Mouse (Mus musculus) forebrain, embryonic 12.5 days (tissue): ENCODE results near the gene Prim1. TPM values are rescaled to one million over a fixed set of nuclear protein-coding genes. Genes with fewer than 3 reads are reported as not detected.
A peak's percentile ranks its signal among the peaks of the same experiment; 100 is the strongest.

Experiments
- ATAC-seq: fragments of 200-750 bp; cut with Nextera tagmentation; 2 replicates; pipeline ENCODE4 v1.8.0; 2017; ENCODE audit warnings: moderate TSS enrichment; ENCODE audit not compliant: low FRiP score
- H3K27ac ChIP-seq: fragments of 300-500 bp; sonication (generic); 2 replicates; pipeline ENCODE4 v1.5.1; 2016; ENCODE audit warnings: mild to moderate bottlenecking
- H3K27me3 ChIP-seq: fragments of 300-500 bp; sonication (generic); 2 replicates; pipeline ENCODE4 v1.6.1; 2016; ENCODE audit warnings: mild to moderate bottlenecking
- H3K36me3 ChIP-seq: fragments of 300-500 bp; sonication (generic); replicated peaks from 2 replicates; pipeline ENCODE4 v1.6.1; 2016; ENCODE audit warnings: mild to moderate bottlenecking
- H3K4me1 ChIP-seq: fragments of 300-500 bp; sonication (generic); 2 replicates; pipeline ENCODE4 v1.6.1; 2016
- H3K4me2 ChIP-seq: fragments of 300-500 bp; sonication (generic); 2 replicates; pipeline ENCODE4 v1.6.1; 2016; ENCODE audit warnings: mild to moderate bottlenecking, moderate library complexity
- H3K4me3 ChIP-seq: fragments of 300-500 bp; sonication (generic); replicated peaks from 2 replicates; pipeline ENCODE4 v1.5.1; 2016; ENCODE audit warnings: mild to moderate bottlenecking
- H3K9ac ChIP-seq: fragments of 300-500 bp; sonication (generic); 2 replicates; pipeline ENCODE4 v1.6.1; 2016; ENCODE audit warnings: mild to moderate bottlenecking
- H3K9me3 ChIP-seq: fragments of 300-500 bp; sonication (generic); 2 replicates; pipeline ENCODE4 v1.6.1; 2016
- WGBS: fragments of 180-500 bp; shearing (Covaris S2); methylation state at CpG from one replicate; pipeline ENCODE4 v1.1.7; 2016; 5-methylcytosine and 5-hydroxymethylcytosine counted together
- polyA plus RNA-seq: library from polyadenylated mRNA; unstranded; fragments of >200 nt; fragmentation: Nextera tagmentation; extraction: Ambion mirVana; gene quantifications from 2 replicates; pipeline ENCODE4 v1.2.1, GENCODE M21; 2016

Prim1 gene
- 100 and 102 TPM in 2 replicates for polyA plus RNA-seq

GRCm38 (mm10) chr10:128015068-128015934 is at the start of gene Prim1:
Gene Prim1 (plus strand): TSS chr10:128015168.
- H3K4me1 ChIP-seq: 0 out of 2 replicates have a peak, but pooled peaks cover 2% of the 10 kb centered on the region
- peak within 1 kb of the TSS; percentile 69 for H3K4me3 ChIP-seq
- peak within 1 kb of the TSS; percentile 61 for H3K4me2 ChIP-seq
- WGBS: 5% methylated on average over 31 of the region's 31 CpGs
- H3K36me3 ChIP-seq: peaks cover 18% of the 10 kb centered on the region
- no peaks in the 10 kb centered on the region for H3K9me3 ChIP-seq
- peak; percentile 94 for ATAC-seq
- no peaks in the 10 kb centered on the region for H3K27me3 ChIP-seq
- H3K9ac ChIP-seq: peak within 1 kb of the TSS; percentile 72
- H3K27ac ChIP-seq: peak within 1 kb of the TSS; percentile 63; the same call in 1 of the 2 replicates

- H3K36me3 ChIP-seq: no peaks in the 10 kb centered on the region
- ATAC-seq: no peak
- no peaks in the 10 kb centered on the region for H3K27me3 ChIP-seq
- no peak overlapping the region for H3K4me3 ChIP-seq
- 91% methylated on average over 6 of the region's 6 CpGs for whole genome bisulfite sequencing
- no peaks in the 10 kb centered on the region for H3K4me1 ChIP-seq
- H3K9me3 ChIP-seq: no peaks in the 10 kb centered on the region
- H3K27ac ChIP-seq: no peak overlapping the region
- H3K4me2 ChIP-seq: no peak overlapping the region
- no peak overlapping the region for H3K9ac ChIP-seq
These were observed 48.5 kb upstream of the Prim1 start for GRCm38 (mm10) chr10:127966506-127966905.

GRCm38 (mm10) chr10:127969820-127970219 is 45.1 kb upstream of the Prim1 start:
- H3K4me3 ChIP-seq: no peak overlapping the region
- H3K36me3 ChIP-seq: no peaks in the 10 kb centered on the region
- H3K9ac ChIP-seq: no peak overlapping the region
- no peaks in the 10 kb centered on the region for H3K27me3 ChIP-seq
- H3K27ac ChIP-seq: no peak overlapping the region
- no peaks in the 10 kb centered on the region for H3K9me3 ChIP-seq
- no peak overlapping the region for H3K4me2 ChIP-seq
- ATAC-seq: no peak
- no peaks in the 10 kb centered on the region for H3K4me1 ChIP-seq
- WGBS: 83% methylated on average over 4 of the region's 4 CpGs

GRCm38 (mm10) chr10:127970359-127970831 is 44.6 kb upstream of the Prim1 start:
- Histone ChIP-seq H3K27me3 (no peaks in the 10 kb centered on the region), H3K9me3 (no peaks in the 10 kb centered on the region), H3K9ac (no peak overlapping the region), H3K4me1 (peaks cover 2% of the 10 kb centered on the region; the same call in 1 of the 2 replicates), H3K4me3 (no peak overlapping the region), H3K36me3 (no peaks in the 10 kb centered on the region), H3K4me2 (no peak overlapping the region), H3K27ac (no peak overlapping the region)
- 64% methylated on average over 3 of the region's 3 CpGs for WGBS
- no peak for ATAC-seq

GRCm38 (mm10) chr10:127971135-127971534 is 43.8 kb upstream of the Prim1 start:
- Histone ChIP-seq H3K4me2 (no peak overlapping the region), H3K9ac (no peak overlapping the region), H3K27me3 (no peaks in the 10 kb centered on the region), H3K36me3 (no peaks in the 10 kb centered on the region), H3K4me1 (peaks cover 4% of the 10 kb centered on the region; the same call in 1 of the 2 replicates), H3K9me3 (no peaks in the 10 kb centered on the region), H3K4me3 (no peak overlapping the region), H3K27ac (no peak overlapping the region)
- WGBS: 68% methylated on average over 3 of the region's 3 CpGs
- no peak for ATAC-seq

- ATAC-seq: no peak
- Histone ChIP-seq H3K4me3 (no peak overlapping the region), H3K9me3 (no peaks in the 10 kb centered on the region), H3K4me2 (no peak overlapping the region), H3K27ac (no peak overlapping the region), H3K27me3 (no peaks in the 10 kb centered on the region), H3K9ac (no peak overlapping the region), H3K4me1 (peaks cover 4% of the 10 kb centered on the region; the same call in 1 of the 2 replicates), H3K36me3 (no peaks in the 10 kb centered on the region)
- WGBS: 87% methylated on average over 3 of the region's 3 CpGs
These were observed 40.9 kb upstream of the Prim1 start for GRCm38 (mm10) chr10:127974062-127974461.

GRCm38 (mm10) chr10:127975503-127975902 is 39.5 kb upstream of the Prim1 start:
- Histone ChIP-seq H3K4me1 (peaks cover 4% of the 10 kb centered on the region; the same call in 1 of the 2 replicates), H3K9ac (no peak overlapping the region), H3K9me3 (no peaks in the 10 kb centered on the region), H3K27me3 (no peaks in the 10 kb centered on the region), H3K36me3 (no peaks in the 10 kb centered on the region), H3K27ac (no peak overlapping the region), H3K4me3 (no peak overlapping the region), H3K4me2 (no peak overlapping the region)
- no peak for ATAC-seq
- 3% methylated on average over 1 of the region's 1 CpGs for WGBS

- H3K36me3 ChIP-seq: no peaks in the 10 kb centered on the region
- H3K4me2 ChIP-seq: no peak overlapping the region
- no peak overlapping the region for H3K4me3 ChIP-seq
- 0 out of 2 replicates have a peak overlapping the region, but pooled peaks have one; percentile 75 for H3K27ac ChIP-seq
- H3K9ac ChIP-seq: no peak overlapping the region
- no peak for ATAC-seq
- WGBS: 77% methylated on average over 5 of the region's 5 CpGs
- peaks cover 24% of the 10 kb centered on the region for H3K4me1 ChIP-seq
- H3K27me3 ChIP-seq: no peaks in the 10 kb centered on the region
- no peaks in the 10 kb centered on the region for H3K9me3 ChIP-seq
These were observed 30.3 kb upstream of the Prim1 start for GRCm38 (mm10) chr10:127984650-127985049.

- Histone ChIP-seq H3K4me2 (peak overlapping the region; percentile 33), H3K4me3 (no peak overlapping the region), H3K9ac (no peak overlapping the region; the same call in 1 of the 2 replicates), H3K4me1 (peaks cover 24% of the 10 kb centered on the region), H3K27me3 (no peaks in the 10 kb centered on the region), H3K9me3 (no peaks in the 10 kb centered on the region), H3K36me3 (no peaks in the 10 kb centered on the region), H3K27ac (peak overlapping the region; percentile 75)
- WGBS: 14% methylated on average over 8 of the region's 8 CpGs
- no peak; the same call in 1 of the 2 replicates for ATAC-seq
These were observed 29.4 kb upstream of the Prim1 start for GRCm38 (mm10) chr10:127985601-127986000.

GRCm38 (mm10) chr10:127996690-127997089 is 18.3 kb upstream of the Prim1 start:
- H3K9ac ChIP-seq: no peak overlapping the region
- 93% methylated on average over 3 of the region's 3 CpGs for WGBS
- no peaks in the 10 kb centered on the region for H3K36me3 ChIP-seq
- ATAC-seq: no peak
- H3K4me1 ChIP-seq: no peaks in the 10 kb centered on the region
- no peaks in the 10 kb centered on the region for H3K27me3 ChIP-seq
- H3K4me2 ChIP-seq: no peak overlapping the region
- H3K27ac ChIP-seq: no peak overlapping the region
- 0 out of 2 replicates have a peak, but pooled peaks cover 3% of the 10 kb centered on the region for H3K9me3 ChIP-seq
- no peak overlapping the region for H3K4me3 ChIP-seq

GRCm38 (mm10) chr10:127998260-127998659 is 16.7 kb upstream of the Prim1 start:
- no peak for ATAC-seq
- Histone ChIP-seq H3K9me3 (0 out of 2 replicates have a peak, but pooled peaks cover 3% of the 10 kb centered on the region), H3K27ac (no peak overlapping the region), H3K36me3 (no peaks in the 10 kb centered on the region), H3K4me2 (no peak overlapping the region), H3K27me3 (no peaks in the 10 kb centered on the region), H3K4me1 (no peaks in the 10 kb centered on the region), H3K4me3 (no peak overlapping the region), H3K9ac (no peak overlapping the region)
- 93% methylated on average over 1 of the region's 1 CpGs for WGBS

- H3K36me3 ChIP-seq: no peaks in the 10 kb centered on the region
- H3K4me2 ChIP-seq: no peak overlapping the region
- no peaks in the 10 kb centered on the region for H3K27me3 ChIP-seq
- no peaks in the 10 kb centered on the region for H3K4me1 ChIP-seq
- WGBS: 78% methylated on average over 3 of the region's 3 CpGs
- 0 out of 2 replicates have a peak, but pooled peaks cover under 1% of the 10 kb centered on the region for H3K9me3 ChIP-seq
- no peak for ATAC-seq
- no peak overlapping the region for H3K4me3 ChIP-seq
- no peak overlapping the region for H3K9ac ChIP-seq
- no peak overlapping the region for H3K27ac ChIP-seq
These were observed 11.6 kb upstream of the Prim1 start for GRCm38 (mm10) chr10:128003281-128003801.
